Mouse (Mus musculus) G1E (cell line): ENCODE results near the gene Recql5.

ENCODE experiments used
- CTCF ChIP-seq: IDR thresholded peaks from 2 replicates; pipeline ENCODE4 v1.5.1; 2012; ENCODE audit warnings: low read depth, low read length, inconsistent platforms, mixed read lengths
- GATA1 ChIP-seq: IDR thresholded peaks from 2 replicates; pipeline ENCODE4 v1.6.1; 2012; ENCODE audit warnings: borderline replicate concordance, low read length, inconsistent platforms, mixed read lengths
- GATA2 ChIP-seq: IDR thresholded peaks from 2 replicates; pipeline ENCODE4 v1.6.1; 2012; ENCODE audit warnings: low read depth, low read length, inconsistent platforms, borderline replicate concordance
- POLR2AphosphoS5 ChIP-seq: IDR thresholded peaks from 2 replicates; pipeline ENCODE4 v1.6.1; 2012; ENCODE audit warnings: low read depth, low read length, inconsistent platforms; ENCODE audit not compliant: insufficient replicate concordance
- TAL1 ChIP-seq: conservative IDR thresholded peaks from 2 replicates; pipeline ENCODE4 v1.6.1; 2012; ENCODE audit warnings: low read depth, low read length, inconsistent platforms, mixed read lengths

DNA sequence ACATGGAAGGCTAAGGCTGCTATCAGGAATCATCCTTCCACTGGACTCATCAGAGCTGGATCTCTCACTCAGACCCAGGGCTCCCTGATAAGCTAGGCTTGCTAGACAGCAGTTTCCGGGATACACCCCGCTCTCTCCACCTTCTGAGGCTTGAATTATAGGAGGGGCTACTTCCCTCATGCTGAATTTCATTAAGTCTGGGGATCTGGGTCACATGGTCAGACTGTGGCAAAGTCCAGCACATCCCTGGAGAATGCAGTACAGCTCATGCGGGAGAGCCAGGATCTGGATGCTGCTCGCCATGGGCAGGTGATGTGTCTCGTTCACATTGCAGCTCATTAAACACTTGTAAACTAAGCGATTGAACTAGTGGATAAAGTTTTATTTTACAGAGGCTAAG, 37.7 kb upstream of the Recql5 start:
- TF ChIP-seq CTCF (no peak), POLR2AphosphoS5 (no peak), GATA1 (no peak), TAL1 (no peak), GATA2 (no peak)
